Mouse (Mus musculus) gastrocnemius, adult 8-10 months (tissue): ENCODE measurements around the gene Gm20538. TPM values are rescaled to one million over a fixed set of nuclear protein-coding genes. Genes with fewer than 3 reads are reported as not detected.

ENCODE experiments used
- DNase-seq, 2 experiments: peaks; one replicate each; pipeline ENCODE4 v3.0.0; 2022; ENCODE audit warnings: low spot score in 2 of 2
- total RNA-seq, 4 experiments: library from RNA; stranded (reverse); gene quantifications; 2 replicates each; pipeline ENCODE4 v1.2.4; 2022

The Gm20538 gene
- total RNA-seq, 4 experiments from 2014 or later = not detected

- no peak for DNase-seq
Observed at GRCm38 (mm10) chr19:44535376-44535775, 17.3 kb downstream of the Gm20538 start.

DNA sequence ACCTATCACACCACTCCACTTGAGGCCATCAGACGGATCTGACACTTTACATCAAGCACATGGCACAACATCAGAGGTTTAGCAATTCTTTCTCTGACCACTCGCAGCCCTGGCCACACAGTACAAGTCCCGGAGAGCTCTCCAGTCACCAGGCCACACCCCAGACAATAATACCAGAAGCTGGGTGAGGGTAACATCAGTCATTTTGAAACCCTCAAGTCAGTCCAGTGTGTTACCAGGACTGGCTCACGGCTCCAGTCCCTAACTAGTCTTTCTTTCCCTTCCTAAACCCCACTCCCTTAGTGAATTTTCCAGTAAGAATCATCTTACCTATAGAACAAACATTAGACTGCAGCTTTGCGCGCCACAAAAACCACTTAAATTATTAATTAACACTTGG, 22.6 kb downstream of the Gm20538 start:
- DNase-seq = no peak

- DNase-seq = no peak
Observed at GRCm38 (mm10) chr19:44525551-44526205, 27.0 kb downstream of the Gm20538 start.

GRCm38 (mm10) chr19:44519152-44519551, 33.5 kb downstream of the Gm20538 start:
- DNase-seq = peak in 1 of 2 experiments; percentile 25

- DNase-seq = no peak
Observed at GRCm38 (mm10) chr19:44517996-44518768, 34.4 kb downstream of the Gm20538 start.

DNA sequence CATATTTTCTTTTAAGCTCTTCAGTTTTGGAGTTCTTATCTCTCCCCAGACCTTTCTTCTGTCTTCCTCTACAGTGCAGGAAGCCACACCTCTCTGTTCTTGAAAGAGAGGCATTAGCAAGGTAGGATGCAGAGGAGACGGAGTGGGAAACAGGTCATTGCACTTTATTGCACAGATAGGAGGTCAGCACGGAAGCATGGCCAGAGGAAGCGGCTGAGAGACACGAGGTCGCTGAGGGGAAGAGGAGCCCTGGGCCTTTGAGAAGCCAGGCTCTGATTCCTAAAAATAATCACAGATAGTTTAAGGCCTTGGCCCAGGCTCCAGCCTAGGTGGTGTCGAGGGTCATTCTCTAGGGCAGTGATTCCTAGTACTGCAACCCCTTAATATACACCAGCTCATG, 36.9 kb downstream of the Gm20538 start:
- no peak for DNase-seq

GRCm38 (mm10) chr19:44514521-44515451, 37.8 kb downstream of the Gm20538 start:
- no peak for DNase-seq

GRCm38 (mm10) chr19:44513921-44514482, 38.6 kb downstream of the Gm20538 start:
- DNase-seq = no peak

GRCm38 (mm10) chr19:44513054-44513833, 39.4 kb downstream of the Gm20538 start:
- no peak for DNase-seq

GRCm38 (mm10) chr19:44512601-44513000, 40.0 kb downstream of the Gm20538 start:
- DNase-seq = no peak

- DNase-seq = no peak
Observed at GRCm38 (mm10) chr19:44511451-44512231, 41.0 kb downstream of the Gm20538 start.

DNA sequence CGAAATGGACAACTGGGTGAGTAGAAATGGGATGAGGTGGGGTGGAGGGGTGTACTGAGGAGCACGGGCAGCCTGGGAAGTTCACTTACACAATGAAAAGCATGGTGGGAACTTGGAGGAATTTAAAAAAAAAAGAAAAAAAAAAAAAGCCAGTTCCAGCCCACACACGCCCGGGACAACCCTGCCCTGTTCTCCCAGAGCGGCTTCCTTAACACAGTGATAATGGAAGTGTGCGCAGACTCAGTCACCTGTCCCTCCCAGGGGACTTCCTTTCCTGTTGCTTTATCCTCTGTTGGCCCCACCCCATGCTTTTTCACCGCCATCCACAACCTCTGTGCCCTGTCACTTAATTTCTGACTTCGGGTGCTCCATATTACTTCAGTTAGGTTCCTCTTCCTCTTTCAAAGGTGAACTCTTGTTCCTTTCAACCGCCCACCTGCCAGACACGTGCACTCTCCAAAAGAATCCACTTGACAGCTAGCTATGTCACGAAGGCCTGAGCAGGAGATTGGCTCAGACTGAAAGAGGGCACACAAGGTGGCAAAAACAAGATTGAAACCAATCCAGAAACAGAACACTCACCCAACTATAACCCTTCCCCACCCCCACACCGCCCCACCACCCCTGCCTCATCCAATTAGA, 42.0 kb downstream of the Gm20538 start:
- no peak for DNase-seq

DNA sequence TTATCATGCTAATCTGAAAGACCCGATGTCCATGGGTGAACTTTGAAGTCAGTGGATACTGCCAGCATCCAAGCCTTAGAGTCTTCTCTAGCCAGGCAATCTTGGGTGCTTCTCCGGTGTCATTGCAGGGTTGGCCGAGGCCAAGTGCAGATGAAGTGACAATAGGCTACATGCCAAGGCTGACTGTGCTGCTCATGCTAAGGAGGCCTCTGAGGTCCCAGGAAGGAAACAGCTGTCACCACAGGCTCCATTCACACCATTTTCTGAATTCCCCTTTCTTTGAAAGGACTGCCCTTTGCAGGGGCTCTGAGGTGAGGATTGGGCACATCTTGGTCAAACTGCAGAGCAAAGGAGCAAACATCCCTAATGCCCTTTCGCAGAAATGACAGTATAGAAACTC, 49.9 kb downstream of the Gm20538 start:
- peak in 1 of 2 experiments; percentile 21 for DNase-seq

- no peak for DNase-seq
Observed at GRCm38 (mm10) chr19:44501925-44502324, 50.7 kb downstream of the Gm20538 start.

DNA sequence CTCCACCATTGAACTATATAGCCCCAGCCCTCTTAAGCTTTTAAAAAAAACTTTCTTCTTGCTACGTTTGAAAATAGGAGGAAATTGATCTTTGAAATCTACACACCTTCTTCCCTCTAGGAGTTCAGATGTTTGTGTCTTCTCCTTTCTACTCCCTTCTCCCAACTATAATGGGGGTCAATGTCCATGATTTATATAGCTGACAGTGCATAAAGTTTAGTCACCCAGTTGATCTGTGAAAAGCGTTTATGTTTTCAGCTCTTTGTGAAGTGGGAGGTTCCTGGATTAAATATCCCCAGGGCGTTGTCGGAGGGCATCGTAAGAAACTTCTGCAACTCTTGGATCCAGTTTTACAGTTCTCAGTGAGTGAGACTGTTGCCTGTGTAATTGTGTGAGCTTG, 52.4 kb downstream of the Gm20538 start:
- no peak for DNase-seq

DNA sequence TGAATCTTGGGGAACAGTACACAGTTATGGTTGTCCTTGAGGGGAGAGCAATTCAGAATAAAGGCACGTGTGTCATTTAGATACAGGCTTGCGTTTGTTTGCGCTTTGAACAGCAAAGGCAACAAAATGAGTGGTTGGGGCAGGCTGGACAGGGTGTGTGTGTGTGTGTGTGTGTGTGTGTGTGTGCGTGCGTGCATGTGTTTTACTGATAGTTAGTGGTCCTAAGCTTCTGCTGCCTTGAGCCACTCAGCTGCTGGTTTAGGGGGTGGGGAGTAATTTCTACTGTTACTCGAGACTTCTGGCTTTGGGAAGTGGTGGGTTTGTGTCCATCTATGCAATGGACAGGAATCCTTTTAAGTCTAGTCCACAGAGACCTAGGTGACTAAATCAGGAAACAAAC, 53.7 kb downstream of the Gm20538 start:
- DNase-seq = no peak

GRCm38 (mm10) chr19:44496941-44497340, 55.7 kb downstream of the Gm20538 start:
- DNase-seq = no peak

GRCm38 (mm10) chr19:44496511-44496910, 56.1 kb downstream of the Gm20538 start:
- DNase-seq = no peak
